Mouse (Mus musculus) neural tube, embryonic 14.5 days (tissue): ENCODE data around the gene Dennd5b. TPM values are rescaled to one million over a fixed set of nuclear protein-coding genes. Genes with fewer than 3 reads are reported as not detected.
"Not testable (repeated sequence)": the region's sequence is repeated elsewhere in the genome, so short reads cannot be mapped to it uniquely, and the experiment has no call there.

Experiments used
- ATAC-seq: fragments of 200-750 bp; cut with Nextera tagmentation; 2 replicates; pipeline ENCODE4 v1.8.0; 2017; ENCODE audit warnings: low read depth, mild to moderate bottlenecking, moderate TSS enrichment, moderate library complexity
- H3K27ac ChIP-seq: fragments of 300-500 bp; sonication (generic); 2 replicates; pipeline ENCODE4 v1.5.1; 2014; ENCODE audit warnings: low read depth, mild to moderate bottlenecking, control low read depth, low read length, moderate library complexity, mixed read lengths
- H3K27me3 ChIP-seq: fragments of 300-500 bp; sonication (generic); 2 replicates; pipeline ENCODE4 v1.6.1; 2014; ENCODE audit warnings: low read length; ENCODE audit not compliant: control insufficient read depth, insufficient read depth
- H3K36me3 ChIP-seq: fragments of 300-500 bp; sonication (generic); 2 replicates; pipeline ENCODE4 v1.6.1; 2014; ENCODE audit warnings: low read length, mixed read lengths; ENCODE audit not compliant: control insufficient read depth, insufficient read depth
- H3K4me1 ChIP-seq: fragments of 300-500 bp; sonication (generic); 2 replicates; pipeline ENCODE4 v1.6.1; 2014; ENCODE audit warnings: low read length; ENCODE audit not compliant: control insufficient read depth, insufficient read depth
- H3K4me2 ChIP-seq: fragments of 300-500 bp; sonication (generic); 2 replicates; pipeline ENCODE4 v1.6.1; 2014; ENCODE audit warnings: mild to moderate bottlenecking, low read depth, low read length, control low read depth
- H3K4me3 ChIP-seq: fragments of 300-500 bp; sonication (generic); 2 replicates; pipeline ENCODE4 v1.5.1; 2014; ENCODE audit warnings: low read depth, low read length, control low read depth, mixed read lengths
- H3K9ac ChIP-seq: fragments of 300-500 bp; sonication (generic); replicated peaks from 2 replicates; pipeline ENCODE4 v1.6.1; 2014; ENCODE audit warnings: low read depth, mild to moderate bottlenecking, control low read depth, low read length, mixed read lengths
- H3K9me3 ChIP-seq: fragments of 300-500 bp; sonication (generic); 2 replicates; pipeline ENCODE4 v1.6.1; 2016; ENCODE audit warnings: low read length; ENCODE audit not compliant: control insufficient read depth
- WGBS: fragments of 180-500 bp; shearing (Covaris S2); extraction: QIAGEN DNeasy Blood & Tissue Kit; methylation state at CpG from one replicate; pipeline ENCODE4 v1.1.7; 2014; 5-methylcytosine and 5-hydroxymethylcytosine counted together
- polyA plus RNA-seq: library from polyadenylated mRNA; unstranded; fragments of >200 nt; fragmentation: Nextera tagmentation; extraction: Ambion mirVana; gene quantifications from 2 replicates; pipeline ENCODE4 v1.2.1, GENCODE M21; 2014

Dennd5b gene
- polyA plus RNA-seq, 1 experiment from 2014 or later: 32.3 TPM

DNA sequence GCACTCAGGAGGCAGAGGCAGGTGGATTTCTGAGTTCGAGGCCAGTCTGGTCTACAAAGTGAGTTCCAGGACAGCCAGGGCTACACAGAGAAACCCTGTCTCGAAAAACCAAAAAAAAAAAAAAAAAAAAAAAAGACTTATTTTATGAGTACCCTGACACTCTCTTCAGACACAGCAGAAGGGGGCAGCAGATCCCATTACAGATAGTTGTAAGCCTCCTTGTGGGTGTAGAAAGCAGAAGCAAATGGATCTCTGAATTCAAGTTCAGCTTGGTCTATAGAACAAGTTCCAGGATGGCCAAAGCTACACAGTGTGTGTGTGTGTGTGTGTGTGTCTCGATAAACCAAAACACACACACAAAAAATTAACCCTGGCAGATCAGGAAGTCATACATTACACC lies 161.1 kb downstream of the Dennd5b start:
- not testable (repeated sequence) for H3K36me3 ChIP-seq

More for the DNA sequence above, 161.1 kb downstream of the Dennd5b start:
- not testable (repeated sequence) for H3K4me3 ChIP-seq, ATAC-seq, H3K27ac ChIP-seq, H3K9ac ChIP-seq, H3K9me3 ChIP-seq, H3K4me2 ChIP-seq, H3K4me1 ChIP-seq, H3K27me3 ChIP-seq
- WGBS: 98% methylated on average over 2 of the region's 3 CpGs

Other genes starting within 250 kb of the Dennd5b start
- 9.1 and 10.2 TPM in 2 replicates for gene Caprin2, start 205.4 kb downstream of the Dennd5b start, polyA plus RNA-seq
- 35.5 and 56.0 TPM in 2 replicates for gene Sinhcaf, start 155.2 kb downstream of the Dennd5b start, polyA plus RNA-seq
- not detected in 2 replicates for gene Gm10203, start 28.5 kb upstream of the Dennd5b start, polyA plus RNA-seq
- 6.2 and 6.7 TPM in 2 replicates for gene Etfbkmt, start 38.2 kb upstream of the Dennd5b start, polyA plus RNA-seq
- gene Amn1, start 87.0 kb upstream of the Dennd5b start, polyA plus RNA-seq: 111 and 125 TPM in 2 replicates
- gene Resf1, start 207.7 kb upstream of the Dennd5b start, polyA plus RNA-seq: 30.5 and 30.8 TPM in 2 replicates